Mouse (Mus musculus) midbrain, embryonic 13.5 days (tissue): ENCODE measurements at regions not wholly inside any gene's neighbourhood (a gene's known extent, or its start where the extent isn't known, plus 50 kb on each side); places are given as distances from the start of the nearest gene placed in this dataset.
A peak's percentile ranks its signal among the peaks of the same experiment; 100 is the strongest.

Experiments used
- ATAC-seq: fragments of 200-750 bp; cut with Nextera tagmentation; 2 replicates; pipeline ENCODE4 v1.8.0; 2017; ENCODE audit warnings: mild to moderate bottlenecking, moderate TSS enrichment, moderate library complexity
- H3K27ac ChIP-seq: fragments of 300-500 bp; sonication (generic); 2 replicates; pipeline ENCODE4 v1.5.1; 2015; ENCODE audit warnings: inconsistent platforms, mild to moderate bottlenecking, moderate library complexity
- H3K27me3 ChIP-seq: fragments of 300-500 bp; sonication (generic); 2 replicates; pipeline ENCODE4 v1.6.1; 2015; ENCODE audit warnings: mild to moderate bottlenecking, inconsistent platforms
- H3K36me3 ChIP-seq: fragments of 300-500 bp; sonication (generic); 2 replicates; pipeline ENCODE4 v1.6.1; 2015; ENCODE audit warnings: mild to moderate bottlenecking, inconsistent platforms
- H3K4me1 ChIP-seq: fragments of 300-500 bp; sonication (generic); replicated peaks from 2 replicates; pipeline ENCODE4 v1.6.1; 2015; ENCODE audit warnings: inconsistent platforms
- H3K4me2 ChIP-seq: fragments of 300-500 bp; sonication (generic); replicated peaks from 2 replicates; pipeline ENCODE4 v1.6.1; 2015; ENCODE audit warnings: moderate library complexity, mild to moderate bottlenecking, inconsistent platforms
- H3K4me3 ChIP-seq: fragments of 300-500 bp; sonication (generic); replicated peaks from 2 replicates; pipeline ENCODE4 v1.5.1; 2015; ENCODE audit warnings: mild to moderate bottlenecking, inconsistent platforms
- H3K9ac ChIP-seq: fragments of 300-500 bp; sonication (generic); replicated peaks from 2 replicates; pipeline ENCODE4 v1.6.1; 2015; ENCODE audit warnings: mild to moderate bottlenecking, inconsistent platforms
- H3K9me3 ChIP-seq: fragments of 300-500 bp; sonication (generic); 2 replicates; pipeline ENCODE4 v1.6.1; 2016; ENCODE audit warnings: mild to moderate bottlenecking, inconsistent platforms
- WGBS: fragments of 180-500 bp; shearing (Covaris S2); methylation state at CpG from one replicate; pipeline ENCODE4 v1.1.7; 2015; 5-methylcytosine and 5-hydroxymethylcytosine counted together

- no peak for ATAC-seq
- Histone ChIP-seq H3K36me3 (no peaks in the 10 kb centered on the region), H3K4me3 (no peak overlapping the region), H3K27me3 (no peaks in the 10 kb centered on the region), H3K9me3 (no peaks in the 10 kb centered on the region), H3K9ac (no peak overlapping the region), H3K4me2 (no peak overlapping the region), H3K27ac (no peak overlapping the region), H3K4me1 (no peaks in the 10 kb centered on the region)
Observed at GRCm38 (mm10) chr10:101269371-101269770, 411.9 kb upstream of the Mgat4c start.

GRCm38 (mm10) chr10:101271459-101272299 is 409.6 kb upstream of the Mgat4c start:
- H3K27ac ChIP-seq, result no peak overlapping the region
- H3K4me3 ChIP-seq, result no peak overlapping the region
- WGBS, result 80% methylated on average over 3 of the region's 3 CpGs

GRCm38 (mm10) chr10:101288082-101288481 is 393.2 kb upstream of the Mgat4c start:
- no peak overlapping the region for H3K4me2 ChIP-seq
- H3K36me3 ChIP-seq, result no peaks in the 10 kb centered on the region
- no peak for ATAC-seq
- WGBS, result 95% methylated on average over 2 of the region's 2 CpGs
- no peaks in the 10 kb centered on the region for H3K27me3 ChIP-seq
- H3K4me3 ChIP-seq, result no peak overlapping the region
- H3K4me1 ChIP-seq, result no peaks in the 10 kb centered on the region
- no peaks in the 10 kb centered on the region for H3K9me3 ChIP-seq
- H3K27ac ChIP-seq, result no peak overlapping the region
- H3K9ac ChIP-seq, result no peak overlapping the region

More at GRCm38 (mm10) chr10:101271459-101272299, 409.6 kb upstream of the Mgat4c start:
- no peaks in the 10 kb centered on the region for H3K4me1 ChIP-seq
- H3K36me3 ChIP-seq, result no peaks in the 10 kb centered on the region
- no peaks in the 10 kb centered on the region for H3K9me3 ChIP-seq
- no peak for ATAC-seq
- no peak overlapping the region for H3K4me2 ChIP-seq
- no peaks in the 10 kb centered on the region for H3K27me3 ChIP-seq
- no peak overlapping the region for H3K9ac ChIP-seq

- H3K27ac ChIP-seq, result no peak overlapping the region
- H3K4me3 ChIP-seq, result no peak overlapping the region
- 23% methylated on average over 2 of the region's 2 CpGs for WGBS
- no peak overlapping the region for H3K4me2 ChIP-seq
- H3K36me3 ChIP-seq, result no peaks in the 10 kb centered on the region
- no peaks in the 10 kb centered on the region for H3K9me3 ChIP-seq
- H3K4me1 ChIP-seq, result no peaks in the 10 kb centered on the region
- no peaks in the 10 kb centered on the region for H3K27me3 ChIP-seq
- H3K9ac ChIP-seq, result no peak overlapping the region
- peak; percentile 88 for ATAC-seq
Observed at GRCm38 (mm10) chr10:101302138-101302780, 379.0 kb upstream of the Mgat4c start.

DNA sequence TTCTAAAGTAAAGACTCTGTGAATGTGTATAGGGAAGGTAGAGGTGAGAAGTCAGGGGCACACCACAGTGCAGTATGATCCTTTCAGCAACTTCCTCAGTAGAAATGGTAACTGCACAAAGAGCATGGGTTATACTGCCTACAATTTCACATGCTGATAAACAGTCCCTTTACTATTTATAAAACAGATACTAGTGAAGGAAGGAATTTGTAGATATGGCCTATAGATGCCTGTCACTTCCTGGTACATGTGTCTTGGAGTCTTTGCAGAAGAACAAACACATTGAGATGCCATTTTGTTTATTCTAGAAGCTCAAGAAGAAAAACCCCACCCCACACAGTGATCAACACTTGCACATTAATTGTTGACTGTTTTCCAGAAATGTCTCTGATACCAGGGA is 377.2 kb upstream of the Mgat4c start:
- Histone ChIP-seq H3K9me3 (no peaks in the 10 kb centered on the region), H3K9ac (no peak overlapping the region), H3K27ac (no peak overlapping the region), H3K4me2 (no peak overlapping the region), H3K4me1 (no peaks in the 10 kb centered on the region), H3K36me3 (no peaks in the 10 kb centered on the region), H3K4me3 (no peak overlapping the region), H3K27me3 (no peaks in the 10 kb centered on the region)
- ATAC-seq, result no peak

GRCm38 (mm10) chr10:101316659-101317338 is 364.5 kb upstream of the Mgat4c start:
- no peak for ATAC-seq
- H3K9ac ChIP-seq, result no peak overlapping the region
- H3K27me3 ChIP-seq, result no peaks in the 10 kb centered on the region
- no peaks in the 10 kb centered on the region for H3K36me3 ChIP-seq
- H3K27ac ChIP-seq, result no peak overlapping the region
- H3K9me3 ChIP-seq, result no peaks in the 10 kb centered on the region
- WGBS, result 83% methylated on average over 3 of the region's 3 CpGs
- no peak overlapping the region for H3K4me2 ChIP-seq
- H3K4me3 ChIP-seq, result no peak overlapping the region
- peaks cover 4% of the 10 kb centered on the region; the same call in 1 of the 2 replicates for H3K4me1 ChIP-seq

DNA sequence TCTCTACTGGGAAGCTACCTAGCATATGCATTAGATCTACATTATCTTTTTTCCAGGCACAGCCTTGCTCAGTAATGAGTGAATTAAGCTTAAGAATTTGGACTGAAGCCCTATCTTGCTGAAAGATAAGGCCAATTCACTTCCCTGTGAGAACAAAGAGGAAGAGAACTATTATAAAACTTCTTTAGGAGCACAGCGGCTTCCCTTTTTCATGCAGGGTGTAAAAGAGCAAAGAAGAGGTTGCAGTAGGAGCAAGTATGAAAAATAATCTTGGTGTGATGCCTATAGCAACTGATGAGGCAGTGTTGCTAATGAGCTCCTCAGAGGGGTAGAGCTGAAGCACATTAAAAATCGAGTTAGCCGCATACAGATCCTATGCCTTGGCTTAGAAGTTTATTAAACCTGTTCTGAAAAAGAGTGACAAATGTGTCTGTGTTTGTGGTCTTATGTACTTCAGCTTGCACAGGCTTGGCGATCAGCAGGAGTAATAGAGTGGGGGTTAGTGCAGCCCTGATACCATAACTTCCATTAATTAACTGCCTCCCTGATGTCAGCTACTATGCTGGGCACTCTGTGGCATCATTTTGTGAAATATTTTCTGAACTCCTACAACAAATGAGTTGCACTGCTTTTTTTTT is 360.1 kb upstream of the Mgat4c start:
- Histone ChIP-seq H3K36me3 (no peaks in the 10 kb centered on the region), H3K27me3 (no peaks in the 10 kb centered on the region), H3K9me3 (no peaks in the 10 kb centered on the region), H3K4me2 (no peak overlapping the region), H3K27ac (no peak overlapping the region; the same call in 1 of the 2 replicates), H3K4me3 (no peak overlapping the region), H3K4me1 (peaks cover 4% of the 10 kb centered on the region; the same call in 1 of the 2 replicates), H3K9ac (no peak overlapping the region)
- peak; percentile 45 for ATAC-seq
- WGBS, result 68% methylated on average over 4 of the region's 4 CpGs

DNA sequence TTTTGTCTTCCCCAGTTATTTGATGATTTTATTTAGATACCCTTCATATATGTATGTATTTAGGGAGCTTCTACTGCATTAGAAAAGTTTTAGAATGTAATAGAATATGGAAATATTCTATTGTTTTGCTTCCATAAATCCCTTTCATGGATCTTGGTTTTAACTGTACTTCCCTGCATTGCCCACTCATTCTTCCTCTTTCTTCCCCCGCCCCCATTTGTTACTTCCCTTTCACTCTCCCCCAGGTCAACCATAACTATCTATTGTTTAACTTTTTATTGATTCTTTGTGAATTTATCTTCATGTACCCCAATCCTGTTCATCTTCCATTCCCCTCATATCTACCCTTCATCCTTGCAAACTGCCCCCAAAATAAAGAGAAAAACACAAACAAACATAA is 356.8 kb upstream of the Mgat4c start:
- Histone ChIP-seq H3K4me1 (peaks cover 4% of the 10 kb centered on the region; the same call in 1 of the 2 replicates), H3K27me3 (no peaks in the 10 kb centered on the region), H3K9me3 (no peaks in the 10 kb centered on the region), H3K4me2 (no peak overlapping the region), H3K36me3 (no peaks in the 10 kb centered on the region), H3K9ac (no peak overlapping the region), H3K4me3 (no peak overlapping the region), H3K27ac (no peak overlapping the region)
- 81% methylated on average over 1 of the region's 1 CpGs for WGBS
- ATAC-seq, result no peak

DNA sequence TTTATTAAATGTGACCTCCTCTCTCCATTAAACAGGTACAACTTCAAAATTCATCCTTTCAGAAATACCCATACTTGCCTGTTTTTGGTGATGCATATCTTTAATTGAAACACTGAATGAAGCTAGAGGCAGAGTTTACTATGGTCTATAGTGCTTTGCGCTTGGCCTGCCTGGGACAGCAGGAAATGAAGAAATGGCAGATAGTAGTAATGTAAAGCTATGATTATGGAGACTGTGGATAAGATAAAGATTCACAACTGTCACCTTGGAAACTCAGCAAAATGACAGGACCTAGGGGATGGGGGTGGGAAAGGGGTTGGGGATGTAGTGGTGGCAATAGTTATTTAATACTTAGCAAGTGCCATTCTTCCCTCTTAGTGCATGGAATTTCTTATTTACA is 352.7 kb upstream of the Mgat4c start:
- Histone ChIP-seq H3K36me3 (no peaks in the 10 kb centered on the region), H3K9ac (no peak overlapping the region), H3K4me2 (no peak overlapping the region), H3K27ac (no peak overlapping the region), H3K9me3 (no peaks in the 10 kb centered on the region), H3K4me3 (no peak overlapping the region), H3K4me1 (no peaks in the 10 kb centered on the region), H3K27me3 (no peaks in the 10 kb centered on the region)
- 93% methylated on average over 1 of the region's 1 CpGs for WGBS
- ATAC-seq, result no peak

DNA sequence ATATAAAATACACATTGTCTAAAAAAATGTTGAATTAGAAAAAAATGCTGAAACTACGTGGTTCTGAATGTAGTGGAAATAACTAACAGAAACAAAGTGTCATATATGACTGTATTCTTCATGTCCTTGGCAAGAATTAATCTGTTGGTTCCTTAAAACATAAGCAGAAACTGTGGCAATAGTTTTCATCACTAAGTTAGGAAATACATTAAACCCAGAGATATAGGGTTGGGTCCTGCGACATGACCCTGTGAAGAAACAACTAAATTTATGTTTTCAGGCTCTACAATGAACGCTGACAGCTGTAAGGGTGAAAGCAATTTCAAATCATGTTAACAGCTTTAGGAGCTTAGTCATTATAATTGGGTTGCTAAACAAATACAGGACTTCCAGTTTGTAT is 351.2 kb upstream of the Mgat4c start:
- Histone ChIP-seq H3K4me3 (no peak overlapping the region), H3K36me3 (no peaks in the 10 kb centered on the region), H3K27ac (no peak overlapping the region), H3K9me3 (no peaks in the 10 kb centered on the region), H3K4me1 (no peaks in the 10 kb centered on the region), H3K9ac (no peak overlapping the region), H3K27me3 (no peaks in the 10 kb centered on the region), H3K4me2 (no peak overlapping the region)
- ATAC-seq, result no peak
- WGBS, result 77% methylated on average over 3 of the region's 3 CpGs

DNA sequence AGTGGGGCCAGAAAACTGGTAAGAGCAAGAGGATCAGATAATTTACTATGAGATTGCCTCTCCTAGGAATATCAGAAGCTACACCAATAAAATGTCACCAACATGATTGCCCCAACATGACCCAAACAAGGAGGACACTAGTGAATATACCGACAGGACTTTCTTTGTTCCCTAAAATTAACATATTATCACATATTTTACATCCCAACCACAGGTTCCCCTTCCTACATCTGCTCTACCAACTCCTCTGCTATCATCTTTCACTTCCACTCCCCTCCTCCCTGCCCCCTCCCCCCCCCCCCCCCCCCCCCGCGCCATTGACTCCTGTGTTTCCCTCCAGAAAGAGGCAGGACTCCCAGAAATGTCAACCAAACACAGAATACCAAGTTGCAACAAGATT is 346.2 kb upstream of the Mgat4c start:
- Histone ChIP-seq H3K9me3 (no peaks in the 10 kb centered on the region), H3K4me2 (no peak overlapping the region), H3K4me3 (no peak overlapping the region), H3K27ac (no peak overlapping the region), H3K36me3 (no peaks in the 10 kb centered on the region), H3K9ac (no peak overlapping the region), H3K27me3 (no peaks in the 10 kb centered on the region), H3K4me1 (no peaks in the 10 kb centered on the region)
- WGBS, result 86% methylated on average over 2 of the region's 3 CpGs
- no peak for ATAC-seq

DNA sequence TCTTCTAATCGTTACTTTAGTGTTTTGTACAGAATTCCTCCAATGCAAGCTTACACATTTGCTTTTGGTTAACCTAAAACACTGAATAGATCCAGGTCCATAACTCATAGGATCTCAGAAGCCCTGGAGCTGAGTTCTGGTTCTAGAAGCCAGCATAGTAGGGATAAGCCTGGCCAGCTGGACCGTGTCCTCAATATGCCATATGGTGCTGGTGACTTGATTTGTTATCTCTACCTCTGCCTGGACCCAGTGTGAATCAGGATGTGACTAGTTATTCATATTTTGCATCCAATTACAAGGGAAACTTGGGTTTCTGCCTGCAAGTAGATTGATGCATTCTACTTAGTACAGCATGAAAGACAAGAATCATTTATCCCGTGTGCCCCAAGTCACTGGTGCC is 341.7 kb upstream of the Mgat4c start:
- H3K9ac ChIP-seq, result no peak overlapping the region
- H3K9me3 ChIP-seq, result no peaks in the 10 kb centered on the region
- H3K4me2 ChIP-seq, result no peak overlapping the region
- no peaks in the 10 kb centered on the region for H3K36me3 ChIP-seq
- WGBS, result 82% methylated on average over 3 of the region's 3 CpGs
- ATAC-seq, result no peak
- H3K27me3 ChIP-seq, result no peaks in the 10 kb centered on the region
- H3K27ac ChIP-seq, result no peak overlapping the region
- H3K4me3 ChIP-seq, result no peak overlapping the region
- no peaks in the 10 kb centered on the region for H3K4me1 ChIP-seq
